Mouse (Mus musculus) gastrocnemius, postnatal 36 days (tissue): ENCODE data around the gene Gm3250. TPM values are rescaled to one million over a fixed set of nuclear protein-coding genes. Genes with fewer than 3 reads are reported as not detected.
"Not testable (repeated sequence)": the region's sequence is repeated elsewhere in the genome, so short reads cannot be mapped to it uniquely, and the experiment has no call there.

ENCODE experiments used
- DNase-seq, 2 experiments: peaks; one replicate each; pipeline ENCODE4 v3.0.0; 2022
- intact Hi-C: fragments of 180-260 bp; cut with DNase I; formaldehyde crosslinking; loops from one replicate; pipeline ENCODE4 v1.15.1; 2025
- total RNA-seq, 2 experiments: library from RNA; stranded (reverse); gene quantifications; 2 replicates each; pipeline ENCODE4 v1.2.3; 2021

Gm3250 gene
- total RNA-seq, 2 experiments from 2014 or later, result not detected

DNA sequence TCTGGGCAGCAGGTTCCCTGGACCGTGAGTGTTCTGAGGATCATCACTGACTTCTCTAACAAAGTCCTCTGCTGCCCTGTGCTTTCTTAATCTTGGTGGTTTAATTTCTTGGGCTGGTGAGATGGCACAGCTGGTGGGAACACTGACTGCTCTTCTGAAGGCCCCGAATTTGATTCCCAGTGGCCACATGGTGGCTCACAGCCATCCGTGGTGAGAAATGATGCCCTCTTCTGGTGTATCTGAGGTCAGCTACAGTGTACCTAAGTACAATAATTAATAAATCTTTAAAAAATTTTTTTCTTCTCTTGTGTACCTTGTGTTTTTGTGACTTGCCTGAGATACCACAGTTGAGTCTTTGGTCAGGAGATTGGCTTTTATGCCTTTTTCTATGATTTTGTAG, 30.0 kb downstream of the Gm3250 start:
- DNase-seq, intact Hi-C loops: not testable (repeated sequence)

- intact Hi-C loops, DNase-seq: not testable (repeated sequence)
Observed at GRCm38 (mm10) chr10:77751254-77751653, 31.1 kb downstream of the Gm3250 start, which contains the start of gene Gm9736. Gm9736 (minus strand) TSS chr10:77751354.

GRCm38 (mm10) chr10:77750686-77751085, 31.7 kb downstream of the Gm3250 start:
- DNase-seq, intact Hi-C loops: not testable (repeated sequence)

GRCm38 (mm10) chr10:77741924-77742688, 40.2 kb downstream of the Gm3250 start, which contains the start of gene Gm18596:
Gm18596 (minus strand) TSS chr10:77742638.
- intact Hi-C loops, DNase-seq: not testable (repeated sequence)

GRCm38 (mm10) chr10:77738929-77739328, 43.4 kb downstream of the Gm3250 start:
- intact Hi-C loops, result no loop called here
- no peak for DNase-seq

GRCm38 (mm10) chr10:77735928-77736327, 46.4 kb downstream of the Gm3250 start:
- no peak for DNase-seq
- intact Hi-C loops, result no loop called here

Other genes with a start within 250 kb of the Gm3250 start
- gene Pttg1ip, start 200.8 kb downstream of the Gm3250 start, total RNA-seq, result 10 to 100 TPM; 26.6 to 30.1 TPM
- 10 to 100 TPM; 33.3 to 40.1 TPM for gene Sumo3, start 176.4 kb downstream of the Gm3250 start, total RNA-seq
- 1 to 10 TPM; 7.5 to 8.6 TPM for gene Gm49325, start 176.3 kb downstream of the Gm3250 start, total RNA-seq
- 10 to 100 TPM; 80.7 to 86.5 TPM for gene Ube2g2, start 160.3 kb downstream of the Gm3250 start, total RNA-seq
- not detected for gene Tspear, start 96.0 kb downstream of the Gm3250 start, total RNA-seq
- gene Gm19402, start 91.8 kb downstream of the Gm3250 start, total RNA-seq, result not detected
- gene Gm9508, start 85.3 kb downstream of the Gm3250 start, total RNA-seq, result not detected
- gene Gm10272, start 75.9 kb downstream of the Gm3250 start, total RNA-seq, result not detected
- not detected for gene Gm10024, start 71.1 kb downstream of the Gm3250 start, total RNA-seq
- not detected for gene Gm10142, start 66.7 kb downstream of the Gm3250 start, total RNA-seq
- not detected for gene Krtap12-1, start 61.9 kb downstream of the Gm3250 start, total RNA-seq
- not detected for gene Gm10100, start 56.1 kb downstream of the Gm3250 start, total RNA-seq
- gene Gm18596, start 39.9 kb downstream of the Gm3250 start, total RNA-seq, result not detected
- gene Gm9736, start 31.2 kb downstream of the Gm3250 start, total RNA-seq, result not detected
- gene Gm3233, start 22.9 kb downstream of the Gm3250 start, total RNA-seq, result not detected
- not detected for gene Gm3238, start 11.2 kb downstream of the Gm3250 start, total RNA-seq
- not detected for gene Gm7138, start 5.6 kb downstream of the Gm3250 start, total RNA-seq
- not detected for gene Gm7137, start 5.7 kb upstream of the Gm3250 start, total RNA-seq
- gene Gm9639, start 12.5 kb upstream of the Gm3250 start, total RNA-seq, result not detected
- not detected for gene Gm19668, start 16.6 kb upstream of the Gm3250 start, total RNA-seq
- not detected for gene Gm9507, start 29.3 kb upstream of the Gm3250 start, total RNA-seq
- gene Gm2696, start 32.1 kb upstream of the Gm3250 start, total RNA-seq, result not detected
- not detected for gene Krtap10-4, start 44.6 kb upstream of the Gm3250 start, total RNA-seq
- not detected for gene Krtap10-10, start 53.4 kb upstream of the Gm3250 start, total RNA-seq
- gene Gm36176, start 64.3 kb upstream of the Gm3250 start, total RNA-seq, result not detected
- not detected for gene Gm10318, start 70.3 kb upstream of the Gm3250 start, total RNA-seq
- gene Gm3285, start 79.4 kb upstream of the Gm3250 start, total RNA-seq, result not detected
- gene Lrrc3, start 120.0 kb upstream of the Gm3250 start, total RNA-seq, result under 1 TPM; 0.08 to 0.17 TPM
- under 1 TPM; 0.10 to 0.89 TPM for gene Trpm2, start 188.0 kb upstream of the Gm3250 start, total RNA-seq
- 1 to 10 TPM; 3.1 to 4.5 TPM for gene 1810043G02Rik, start 196.0 kb upstream of the Gm3250 start, total RNA-seq
- 1 to 10 TPM; 6.0 to 8.6 TPM for gene Pfkl, start 227.5 kb upstream of the Gm3250 start, total RNA-seq